Mouse (Mus musculus) G1E (cell line): ENCODE measurements around the gene Rplp2.

Experiments used
- POLR2AphosphoS5 ChIP-seq: IDR thresholded peaks from 2 replicates; pipeline ENCODE4 v1.6.1; 2012; ENCODE audit warnings: low read depth, low read length, inconsistent platforms; ENCODE audit not compliant: insufficient replicate concordance
- TAL1 ChIP-seq: conservative IDR thresholded peaks from 2 replicates; pipeline ENCODE4 v1.6.1; 2012; ENCODE audit warnings: low read depth, low read length, inconsistent platforms, mixed read lengths

DNA sequence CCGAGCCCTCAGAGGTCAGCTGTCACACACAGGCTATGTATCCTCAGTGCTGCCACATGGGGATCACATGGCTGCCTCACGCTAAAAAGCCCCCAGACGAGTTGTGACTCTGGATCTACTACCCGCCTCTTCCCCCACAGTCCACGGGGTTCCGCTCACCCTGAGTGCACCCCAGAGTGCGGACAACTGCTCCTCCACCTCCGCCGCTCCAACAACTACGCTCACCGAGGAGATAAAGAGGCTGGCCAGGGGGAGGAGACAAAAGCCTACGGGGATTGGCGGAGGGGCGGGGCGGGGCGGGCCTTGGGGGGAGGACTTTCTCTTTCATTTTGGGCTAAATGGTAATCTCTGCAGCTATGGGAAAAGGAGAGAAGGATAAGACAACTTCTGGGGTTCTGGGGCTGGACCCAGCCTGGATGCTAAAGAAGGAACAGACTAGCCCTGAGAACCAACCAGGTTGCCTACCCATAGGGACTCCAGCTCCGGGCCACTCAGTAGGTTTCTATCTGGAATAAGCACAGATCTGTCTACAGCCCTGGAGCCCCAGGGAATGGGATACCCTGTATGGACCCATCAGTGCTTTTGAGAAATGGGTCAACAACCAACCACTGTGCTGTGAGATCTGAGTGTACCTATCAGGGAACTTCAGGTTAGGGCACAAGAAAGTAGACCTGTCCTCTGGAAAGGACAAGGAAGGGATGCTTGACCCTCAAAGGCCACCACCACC, 11.9 kb upstream of the Rplp2 start:
- no peak for TF ChIP-seq TAL1
- TF ChIP-seq POLR2AphosphoS5: no peak
